Mouse (Mus musculus): ENCODE results near the gene Gbf1.

DNA sequence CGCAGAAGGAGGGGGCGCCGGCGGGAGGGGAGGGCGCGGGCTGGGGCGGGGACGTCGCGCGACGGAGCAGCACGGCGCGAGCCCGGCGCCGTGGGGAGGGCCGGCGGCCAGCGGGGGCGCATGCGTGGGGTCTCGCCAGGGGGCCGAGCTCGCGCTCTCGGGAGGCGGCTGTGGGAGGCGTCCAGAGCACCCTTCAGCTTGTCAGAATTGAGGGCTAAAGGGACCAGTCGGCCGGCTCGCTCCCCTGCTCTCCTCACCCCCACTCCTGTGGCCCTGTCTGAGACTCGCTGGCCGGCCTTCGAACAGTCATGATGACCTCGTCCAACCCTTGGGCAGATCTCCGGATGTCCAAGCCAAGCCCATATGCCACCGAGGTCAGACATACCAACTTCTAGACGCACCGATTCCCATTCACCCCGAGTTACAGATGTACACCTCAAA lies 165.7 kb downstream of the Gbf1 start:
- no peak for TF ChIP-seq CTCF (IDR thresholded peaks at IDR 0.05; ENCODE audit: insufficient read depth, low read depth, low read length)
- TF ChIP-seq POLR2A (IDR thresholded peaks at IDR 0.05; ENCODE audit: insufficient read depth, low read depth, low read length) = peak; percentile 27; the same call in 1 of the 2 replicates
